Mouse (Mus musculus): Measurements from ENCODE around the gene Slc51b. TPM values are rescaled to one million over a fixed set of nuclear protein-coding genes. Genes with fewer than 3 reads are reported as not detected.

Gene Slc51b
- polyA plus RNA-seq, 1 experiment from 2014 or later = not detected

GRCm38 (mm10) chr9:65374468-65375162, 48.1 kb downstream of the Slc51b start:
- ATAC-seq (ENCODE audit: insufficient number of reproducible peaks, insufficient read depth, low FRiP score, low read depth) = no peak
- Histone ChIP-seq H3K27ac (ENCODE audit: low read length) (no peak overlapping the region), H3K9me3 (ENCODE audit: control insufficient read depth, low read depth, low read length) (no peaks in the 10 kb centered on the region), H3K4me3 (ENCODE audit: low read depth, low read length) (no peak overlapping the region), H3K27me3 (ENCODE audit: control insufficient read depth, insufficient read depth, low read length) (no peaks in the 10 kb centered on the region), H3K9ac (replicated peaks; ENCODE audit: low read depth, low read length) (no peak overlapping the region), H3K4me1 (ENCODE audit: control insufficient read depth, insufficient read depth, low read length) (no peaks in the 10 kb centered on the region), H3K4me2 (replicated peaks; ENCODE audit: low read depth, low read length) (no peak overlapping the region), H3K36me3 (ENCODE audit: control insufficient read depth, insufficient read depth, low read length) (no peaks in the 10 kb centered on the region; the same call in 1 of the 2 replicates)
- WGBS = 81% methylated on average over 5 of the region's 5 CpGs

- Histone ChIP-seq H3K4me3 (ENCODE audit: low read depth, low read length) (no peak overlapping the region), H3K27me3 (ENCODE audit: control insufficient read depth, insufficient read depth, low read length) (no peaks in the 10 kb centered on the region)
Observed at GRCm38 (mm10) chr9:65372449-65372848, 50.3 kb downstream of the Slc51b start.

DNA sequence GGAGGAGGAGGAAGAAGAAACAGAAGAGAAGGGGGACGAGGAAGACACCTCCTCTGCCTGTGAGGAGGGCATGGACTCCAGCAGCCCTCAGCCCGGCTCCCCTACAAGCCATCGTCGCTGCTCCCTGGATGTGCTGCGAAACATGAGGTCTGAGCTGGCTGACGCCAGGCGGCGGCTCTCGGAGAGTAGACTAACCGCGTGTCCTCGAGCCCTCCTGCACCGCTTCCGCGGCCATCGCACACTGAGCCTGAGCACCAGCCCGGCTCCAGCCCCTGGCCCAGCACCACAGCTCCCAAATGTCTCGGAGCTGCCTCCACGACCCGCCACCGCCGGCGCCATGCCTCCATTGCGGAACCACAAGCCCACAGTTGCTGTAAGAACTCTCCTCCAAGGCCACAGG, 51.0 kb downstream of the Slc51b start:
- Histone ChIP-seq H3K4me2 (replicated peaks; ENCODE audit: low read depth, low read length) (no peak overlapping the region), H3K27ac (ENCODE audit: low read length) (no peak overlapping the region), H3K36me3 (ENCODE audit: control insufficient read depth, insufficient read depth, low read length) (no peaks in the 10 kb centered on the region), H3K9ac (replicated peaks; ENCODE audit: low read depth, low read length) (no peak overlapping the region), H3K9me3 (ENCODE audit: control insufficient read depth, low read depth, low read length) (no peaks in the 10 kb centered on the region), H3K27me3 (ENCODE audit: control insufficient read depth, insufficient read depth, low read length) (no peaks in the 10 kb centered on the region), H3K4me1 (ENCODE audit: control insufficient read depth, insufficient read depth, low read length) (no peaks in the 10 kb centered on the region), H3K4me3 (ENCODE audit: low read depth, low read length) (no peak overlapping the region)
- ATAC-seq (ENCODE audit: insufficient number of reproducible peaks, insufficient read depth, low FRiP score, low read depth) = no peak
- WGBS = 80% methylated on average over 24 of the region's 24 CpGs

More at GRCm38 (mm10) chr9:65372449-65372848, 50.3 kb downstream of the Slc51b start:
- H3K9me3 ChIP-seq (ENCODE audit: control insufficient read depth, low read depth, low read length) = no peaks in the 10 kb centered on the region
- no peak overlapping the region for H3K27ac ChIP-seq (ENCODE audit: low read length)
- H3K9ac ChIP-seq (replicated peaks; ENCODE audit: low read depth, low read length) = no peak overlapping the region
- H3K4me2 ChIP-seq (replicated peaks; ENCODE audit: low read depth, low read length) = no peak overlapping the region
- ATAC-seq (ENCODE audit: insufficient number of reproducible peaks, insufficient read depth, low FRiP score, low read depth) = no peak
- WGBS = 70% methylated on average over 4 of the region's 4 CpGs
- H3K36me3 ChIP-seq (ENCODE audit: control insufficient read depth, insufficient read depth, low read length) = no peaks in the 10 kb centered on the region
- H3K4me1 ChIP-seq (ENCODE audit: control insufficient read depth, insufficient read depth, low read length) = no peaks in the 10 kb centered on the region

DNA sequence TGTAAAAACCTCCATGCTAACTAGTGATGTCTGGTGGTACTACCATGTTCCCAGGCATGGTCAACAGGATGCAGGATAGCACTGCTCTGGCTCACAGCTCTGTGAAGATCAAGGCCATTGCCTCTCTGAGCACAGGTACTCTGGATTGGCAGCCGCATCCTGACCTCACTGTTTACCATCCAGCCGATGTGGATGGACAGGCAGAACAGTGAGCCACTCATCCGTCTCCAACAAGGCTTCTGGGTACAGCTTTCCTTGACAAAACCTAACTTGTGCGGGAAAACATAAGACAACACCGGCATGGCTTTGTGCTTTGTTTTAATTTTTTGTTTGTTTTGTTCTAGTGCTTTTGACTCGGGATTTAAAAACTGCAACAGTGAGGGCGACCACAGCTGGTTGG, 57.0 kb downstream of the Slc51b start:
- no peak for ATAC-seq (ENCODE audit: insufficient number of reproducible peaks, insufficient read depth, low FRiP score, low read depth)
- H3K4me1 ChIP-seq (ENCODE audit: control insufficient read depth, insufficient read depth, low read length) = no peaks in the 10 kb centered on the region
- no peak overlapping the region for H3K9ac ChIP-seq (replicated peaks; ENCODE audit: low read depth, low read length)
- no peaks in the 10 kb centered on the region for H3K27me3 ChIP-seq (ENCODE audit: control insufficient read depth, insufficient read depth, low read length)
- no peak overlapping the region for H3K4me2 ChIP-seq (replicated peaks; ENCODE audit: low read depth, low read length)
- no peak overlapping the region for H3K27ac ChIP-seq (ENCODE audit: low read length)
- 83% methylated on average over 7 of the region's 7 CpGs for WGBS
- H3K9me3 ChIP-seq (ENCODE audit: control insufficient read depth, low read depth, low read length) = no peaks in the 10 kb centered on the region
- H3K4me3 ChIP-seq (ENCODE audit: low read depth, low read length) = no peak overlapping the region
- peaks cover 4% of the 10 kb centered on the region for H3K36me3 ChIP-seq (ENCODE audit: control insufficient read depth, insufficient read depth, low read length)

DNA sequence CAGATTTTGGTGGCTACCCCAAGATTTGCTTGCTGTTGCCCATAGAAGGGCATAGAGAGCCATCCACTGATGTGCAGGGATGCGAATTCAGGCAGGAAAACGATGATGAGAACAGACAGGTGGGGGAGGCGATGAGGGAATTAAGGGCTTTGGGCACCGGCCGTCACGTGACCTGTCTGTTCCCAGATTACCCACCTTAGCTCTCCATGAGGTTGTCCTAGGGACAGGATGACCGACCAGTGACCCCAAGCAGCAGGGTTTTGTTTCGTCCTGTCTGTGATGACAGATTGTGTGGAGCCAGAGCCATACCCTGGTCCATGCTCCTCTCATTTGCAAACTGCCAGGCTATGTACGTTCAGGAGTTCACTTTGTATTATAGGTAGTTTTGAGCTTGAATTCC, 59.1 kb downstream of the Slc51b start:
- H3K36me3 ChIP-seq (ENCODE audit: control insufficient read depth, insufficient read depth, low read length) = peaks cover 22% of the 10 kb centered on the region
- H3K9ac ChIP-seq (replicated peaks; ENCODE audit: low read depth, low read length) = no peak overlapping the region
- no peak overlapping the region for H3K4me2 ChIP-seq (replicated peaks; ENCODE audit: low read depth, low read length)
- H3K4me3 ChIP-seq (ENCODE audit: low read depth, low read length) = no peak overlapping the region
- H3K4me1 ChIP-seq (ENCODE audit: control insufficient read depth, insufficient read depth, low read length) = no peaks in the 10 kb centered on the region
- no peak overlapping the region for H3K27ac ChIP-seq (ENCODE audit: low read length)
- 27% methylated on average over 9 of the region's 9 CpGs for WGBS
- no peak for ATAC-seq (ENCODE audit: insufficient number of reproducible peaks, insufficient read depth, low FRiP score, low read depth)
- H3K27me3 ChIP-seq (ENCODE audit: control insufficient read depth, insufficient read depth, low read length) = no peaks in the 10 kb centered on the region
- no peaks in the 10 kb centered on the region for H3K9me3 ChIP-seq (ENCODE audit: control insufficient read depth, low read depth, low read length)

Other genes with a start within 250 kb of the Slc51b start
- gene Parp16, start 227.6 kb downstream of the Slc51b start, polyA plus RNA-seq (2014; fragmentation: Nextera tagmentation; extraction: Ambion mirVana) = 6.0 and 6.4 TPM in 2 replicates
- 0.78 and 1.0 TPM in 2 replicates for gene Cilp, start 157.8 kb downstream of the Slc51b start, polyA plus RNA-seq (2014; fragmentation: Nextera tagmentation; extraction: Ambion mirVana)
- gene Clpx, start 128.7 kb downstream of the Slc51b start, polyA plus RNA-seq (2014; fragmentation: Nextera tagmentation; extraction: Ambion mirVana) = 50.7 and 56.7 TPM in 2 replicates
- 10.5 and 10.8 TPM in 2 replicates for gene Pdcd7, start 76.9 kb downstream of the Slc51b start, polyA plus RNA-seq (2014; fragmentation: Nextera tagmentation; extraction: Ambion mirVana)
- 0.77 and 0.81 TPM in 2 replicates for gene Ubap1l, start 61.9 kb downstream of the Slc51b start, polyA plus RNA-seq (2014; fragmentation: Nextera tagmentation; extraction: Ambion mirVana)
- 0.38 and 0.43 TPM in 2 replicates for gene Kbtbd13, start 31.3 kb downstream of the Slc51b start, polyA plus RNA-seq (2014; fragmentation: Nextera tagmentation; extraction: Ambion mirVana)
- gene Rasl12, start 24.4 kb downstream of the Slc51b start, polyA plus RNA-seq (2014; fragmentation: Nextera tagmentation; extraction: Ambion mirVana) = 5.2 and 7.0 TPM in 2 replicates
- 19.0 and 24.1 TPM in 2 replicates for gene Mtfmt, start 12.8 kb upstream of the Slc51b start, polyA plus RNA-seq (2014; fragmentation: Nextera tagmentation; extraction: Ambion mirVana)
- 94.8 and 96.4 TPM in 2 replicates for gene Spg21, start 38.0 kb upstream of the Slc51b start, polyA plus RNA-seq (2014; fragmentation: Nextera tagmentation; extraction: Ambion mirVana)
- not detected in 2 replicates for gene Ankdd1a, start 97.2 kb upstream of the Slc51b start, polyA plus RNA-seq (2014; fragmentation: Nextera tagmentation; extraction: Ambion mirVana)
- gene Plekho2, start 157.1 kb upstream of the Slc51b start, polyA plus RNA-seq (2014; fragmentation: Nextera tagmentation; extraction: Ambion mirVana) = 17.2 and 21.2 TPM in 2 replicates
- gene Pif1, start 164.2 kb upstream of the Slc51b start, polyA plus RNA-seq (2014; fragmentation: Nextera tagmentation; extraction: Ambion mirVana) = 9.9 and 11.0 TPM in 2 replicates
- gene Rbpms2, start 206.7 kb upstream of the Slc51b start, polyA plus RNA-seq (2014; fragmentation: Nextera tagmentation; extraction: Ambion mirVana) = 28.2 and 32.5 TPM in 2 replicates
- 182 and 190 TPM in 2 replicates for gene Oaz2, start 245.0 kb upstream of the Slc51b start, polyA plus RNA-seq (2014; fragmentation: Nextera tagmentation; extraction: Ambion mirVana)